Mouse (Mus musculus) left cerebral cortex, postnatal 4 days (tissue): ENCODE measurements around the gene Pi16. TPM values are rescaled to one million over a fixed set of nuclear protein-coding genes. Genes with fewer than 3 reads are reported as not detected.
"Not testable (repeated sequence)": the region's sequence is repeated elsewhere in the genome, so short reads cannot be mapped to it uniquely, and the experiment has no call there.

ENCODE experiments used
- DNase-seq: peaks from one replicate; pipeline ENCODE4 v3.0.0-alpha.2; 2022
- intact Hi-C: fragments of 180-260 bp; cut with DNase I; formaldehyde crosslinking; loops from one replicate; pipeline ENCODE4 v1.15.1; 2025
- total RNA-seq, 2 experiments: library from RNA; stranded (reverse); gene quantifications; 2 replicates each; pipeline ENCODE4 v1.2.3; 2021

Gene Pi16
- total RNA-seq, 2 experiments from 2014 or later, result 1.4 to 2.0 TPM

GRCm38 (mm10) chr17:29348996-29349395 is 31.5 kb downstream of the Pi16 start:
- DNase-seq, result no peak
- intact Hi-C loops, result loop anchor here (5.0 kb wide), 1 partner anchor 82 kb away; the partner anchor contains the start of gene BC004004

- intact Hi-C loops, DNase-seq: not testable (repeated sequence)
Measured at GRCm38 (mm10) chr17:29351056-29351455, 33.6 kb downstream of the Pi16 start.

DNA sequence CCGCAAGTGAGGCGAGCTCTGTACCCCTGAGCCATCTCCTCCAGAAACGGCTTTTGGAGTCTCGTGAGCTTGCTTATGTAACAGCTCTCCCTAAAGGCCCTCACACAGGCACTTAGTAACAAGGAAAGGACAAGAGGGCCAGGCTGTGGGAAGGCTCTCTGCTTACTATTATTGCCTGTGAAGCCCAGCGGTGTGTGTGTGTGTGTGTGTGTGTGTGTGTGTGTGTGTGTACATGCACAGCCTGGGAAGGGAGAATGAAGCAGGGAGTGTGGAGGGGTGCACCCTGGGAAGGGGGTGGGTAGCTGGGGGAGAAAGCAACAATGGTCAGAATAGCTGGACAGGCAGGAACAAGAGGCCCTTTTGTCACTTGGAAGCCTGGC is 38.0 kb downstream of the Pi16 start:
- DNase-seq, result no peak
- intact Hi-C loops, result no loop called here

DNA sequence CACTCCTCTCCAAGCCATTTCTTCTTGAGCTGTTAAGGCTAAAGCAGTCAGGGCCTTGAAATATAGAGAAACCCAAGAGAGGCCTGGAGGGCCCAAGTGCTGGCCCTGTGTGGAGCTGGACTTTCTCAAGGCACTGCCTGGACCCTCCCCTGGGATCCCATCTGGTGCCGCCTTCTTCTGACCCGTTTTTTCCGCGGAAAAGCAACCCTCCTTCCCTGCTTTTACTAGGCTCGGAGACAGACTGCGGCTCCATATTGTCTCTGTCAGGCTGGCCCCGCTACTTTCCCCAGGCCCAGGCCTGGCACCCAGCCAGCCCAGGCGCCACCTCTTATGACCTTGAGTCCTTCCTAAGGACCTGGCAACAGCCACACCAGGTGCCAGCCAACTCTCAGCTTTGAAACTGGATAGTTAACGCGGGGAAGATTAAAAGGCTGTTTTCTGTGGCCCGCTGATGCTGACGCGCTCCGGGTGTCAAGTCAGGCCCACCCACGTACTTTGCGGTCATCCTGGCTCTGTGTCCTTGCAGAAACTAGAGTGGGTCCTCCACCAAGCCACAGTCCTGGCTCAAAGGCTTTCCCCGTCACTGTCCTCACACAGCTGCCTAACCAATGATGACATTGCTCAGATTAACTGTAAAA is 38.5 kb downstream of the Pi16 start:
- intact Hi-C loops, result no loop called here
- peak; percentile 82 for DNase-seq

DNA sequence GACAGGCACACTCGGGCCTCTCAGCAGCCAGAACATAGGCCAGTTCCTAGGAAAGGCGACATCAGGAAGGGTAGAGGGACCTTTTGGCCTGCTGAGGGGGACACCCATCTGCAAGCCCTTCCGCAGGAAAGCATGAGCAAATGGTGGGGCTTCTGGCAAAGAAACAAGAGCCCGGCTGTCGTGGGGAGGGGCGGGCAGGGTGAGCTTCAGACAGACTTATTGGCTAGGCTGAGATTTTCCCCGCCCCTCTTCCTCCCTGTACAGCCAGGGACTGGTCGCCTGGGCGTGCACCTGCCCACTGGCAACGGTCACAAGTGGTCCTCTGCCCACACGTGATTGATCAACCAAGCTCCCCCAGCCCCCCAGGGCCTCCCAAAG is 39.0 kb downstream of the Pi16 start:
- intact Hi-C loops, result no loop called here
- peak; percentile 95 for DNase-seq

- no peak for DNase-seq
- intact Hi-C loops, result no loop called here
Measured at GRCm38 (mm10) chr17:29356882-29357281, 39.4 kb downstream of the Pi16 start.

- intact Hi-C loops, result no loop called here
- DNase-seq, result no peak
Measured at GRCm38 (mm10) chr17:29358928-29359327, 41.4 kb downstream of the Pi16 start.

- no peak for DNase-seq
- intact Hi-C loops, result no loop called here
Measured at GRCm38 (mm10) chr17:29360761-29361221, 43.3 kb downstream of the Pi16 start, which contains the start of gene Fgd2. Gene Fgd2 (plus strand): TSS chr17:29360914.

- no peak for DNase-seq
- intact Hi-C loops, result no loop called here
Measured at GRCm38 (mm10) chr17:29361982-29362691, 44.7 kb downstream of the Pi16 start.

GRCm38 (mm10) chr17:29363109-29363508 is 45.6 kb downstream of the Pi16 start:
- no peak for DNase-seq
- intact Hi-C loops, result no loop called here

GRCm38 (mm10) chr17:29365105-29365621 is 47.7 kb downstream of the Pi16 start:
- peak; percentile 56 for DNase-seq
- intact Hi-C loops, result no loop called here

- intact Hi-C loops, result no loop called here
- no peak for DNase-seq
Measured at GRCm38 (mm10) chr17:29368726-29369125, 51.2 kb downstream of the Pi16 start.

DNA sequence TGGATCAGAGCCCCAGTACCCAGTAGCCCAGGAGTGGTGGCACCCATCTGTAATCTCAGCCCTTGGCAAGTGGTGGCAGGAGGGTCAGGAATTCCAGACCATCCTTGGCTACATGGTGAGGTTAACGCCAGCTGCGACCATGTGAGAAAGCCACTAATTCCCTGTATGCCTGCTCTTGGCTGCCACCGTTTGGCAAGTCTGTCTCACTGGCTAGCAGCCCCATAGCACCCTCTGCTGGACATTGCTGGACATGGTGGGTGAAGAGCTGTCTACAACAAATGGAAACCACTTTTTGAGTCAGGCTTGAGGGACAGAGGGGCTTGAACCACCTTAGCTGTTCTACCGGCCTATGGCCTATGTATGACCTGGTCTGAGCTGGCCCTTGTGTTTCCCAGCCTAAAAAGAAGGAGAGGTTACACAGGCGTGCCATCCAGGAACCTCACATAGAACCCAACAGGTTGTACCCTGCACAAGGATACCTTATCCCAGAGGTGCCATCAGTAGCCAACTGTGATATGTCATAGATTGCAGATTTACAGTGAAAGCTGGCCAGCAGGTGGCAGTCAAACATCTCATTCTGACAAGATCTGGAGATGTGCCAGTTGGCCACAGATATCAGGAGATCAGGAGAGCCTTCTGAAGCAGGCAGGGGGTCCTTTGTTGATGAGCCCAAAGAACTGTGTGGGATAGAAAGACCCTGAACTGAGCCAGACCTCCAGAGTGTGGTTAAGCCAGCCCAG is 53.7 kb downstream of the Pi16 start:
- DNase-seq, result peak; percentile 97
- intact Hi-C loops, result loop anchor here (10.0 kb wide), 1 partner anchor 196 kb away; no protein-coding TSS in a partner anchor

DNA sequence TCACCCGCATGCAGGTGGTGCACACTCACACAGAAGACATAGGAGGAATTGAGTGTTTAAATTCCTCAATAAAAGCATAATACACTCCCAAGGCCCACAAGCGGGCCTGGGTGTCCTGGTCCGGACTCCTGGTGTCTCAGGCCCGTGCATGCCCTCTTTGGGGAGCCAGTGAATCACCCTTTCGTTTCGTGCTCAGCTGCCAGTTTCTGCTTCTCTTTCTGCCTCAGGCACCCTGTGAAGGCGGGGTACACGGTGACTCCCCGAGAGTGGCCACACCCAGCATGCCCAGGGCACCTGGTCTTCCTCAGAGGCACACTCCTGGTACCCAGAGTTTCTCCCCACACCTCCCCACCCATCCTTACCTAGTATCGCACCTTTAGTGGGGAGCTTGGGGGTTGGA is 58.4 kb downstream of the Pi16 start:
- intact Hi-C loops, result loop anchor here (10.0 kb wide), 1 partner anchor 201 kb away; no protein-coding TSS in a partner anchor
- DNase-seq, result no peak

GRCm38 (mm10) chr17:29378056-29378455 is 60.6 kb downstream of the Pi16 start:
- DNase-seq, result no peak
- intact Hi-C loops, result loop anchor here (10.0 kb wide), 1 partner anchor 203 kb away; no protein-coding TSS in a partner anchor

Other genes with a start within 250 kb of the Pi16 start
- 10 to 100 TPM; 29.6 to 34.4 TPM for gene Cdkn1a, start 226.7 kb upstream of the Pi16 start, total RNA-seq
- gene Rab44, start 203.5 kb upstream of the Pi16 start, total RNA-seq, result 1 to 10 TPM in 1 of 2 experiments, under 1 TPM in 1; 0.54 to 1.0 TPM
- 10 to 100 TPM; 67.9 to 81.9 TPM for gene Cpne5, start 79.5 kb upstream of the Pi16 start, total RNA-seq
- 10 to 100 TPM; 35.1 to 40.5 TPM for gene Ppil1, start 53.5 kb upstream of the Pi16 start, total RNA-seq
- 100 to 1,000 TPM; 102 to 107 TPM for gene BC004004, start 48.9 kb upstream of the Pi16 start, total RNA-seq
- 100 to 1,000 TPM; 489 to 514 TPM for gene Mtch1, start 30.3 kb downstream of the Pi16 start, total RNA-seq
- gene Fgd2, start 43.2 kb downstream of the Pi16 start, total RNA-seq, result 1 to 10 TPM; 4.5 to 6.4 TPM
- 10 to 100 TPM; 10.5 to 12.3 TPM for gene Pim1, start 173.1 kb downstream of the Pi16 start, total RNA-seq
- not detected for gene Gm17657, start 232.0 kb downstream of the Pi16 start, total RNA-seq
- 10 to 100 TPM; 45.0 to 46.2 TPM for gene Tbc1d22b, start 232.1 kb downstream of the Pi16 start, total RNA-seq
- gene Tmem217, start 234.7 kb downstream of the Pi16 start, total RNA-seq, result not detected